Mouse (Mus musculus): ENCODE data around the gene Vps53. TPM values are rescaled to one million over a fixed set of nuclear protein-coding genes. Genes with fewer than 3 reads are reported as not detected.

Gene Vps53
- 21.9 TPM for polyA plus RNA-seq (2014; fragmentation: Illumina TruSeq; extraction: RNeasy Lipid Tissue Mini Kit (QIAGEN cat#74804); ENCODE audit: low read depth, low replicate concordance)

GRCm38 (mm10) chr11:76179495-76180145 is at the start of gene Vps53, which contains the start of gene Fam57a:
Gene Vps53, minus strand, starts transcription at chr11:76179647.
Gene Fam57a, plus strand, starts transcription at chr11:76179671.

GRCm38 (mm10) chr11:76217390-76217800 is 37.9 kb upstream of the Vps53 start, which contains the start of the genes Dbil5 and Gemin4:
Gene Dbil5, plus strand, starts transcription at chr11:76217608.
Gene Gemin4, minus strand, starts transcription at chr11:76217664.

GRCm38 (mm10) chr11:76027139-76028071 is 152.0 kb downstream of the Vps53 start, which contains the start of gene Rflnb:
Gene Rflnb, minus strand, starts transcription at chr11:76027782.

GRCm38 (mm10) chr11:75999440-76000155 is 179.8 kb downstream of the Vps53 start, which contains the start of gene 1700016K19Rik:
Gene 1700016K19Rik, plus strand, starts transcription at chr11:75999912.

Other genes starting within 250 kb of the Vps53 start
- gene Rph3al, start 241.2 kb downstream of the Vps53 start, polyA plus RNA-seq (2014; fragmentation: Illumina TruSeq; extraction: RNeasy Lipid Tissue Mini Kit (QIAGEN cat#74804); ENCODE audit: low read depth, low replicate concordance): 0.24 TPM
- not detected for gene 1700016K19Rik, start 179.7 kb downstream of the Vps53 start, polyA plus RNA-seq (2014; fragmentation: Illumina TruSeq; extraction: RNeasy Lipid Tissue Mini Kit (QIAGEN cat#74804); ENCODE audit: low read depth, low replicate concordance)
- gene Rflnb, start 151.9 kb downstream of the Vps53 start, polyA plus RNA-seq (2014; fragmentation: Illumina TruSeq; extraction: RNeasy Lipid Tissue Mini Kit (QIAGEN cat#74804); ENCODE audit: low read depth, low replicate concordance): 0.48 TPM
- gene Fam57a, start within 50 bp of the Vps53 start, polyA plus RNA-seq (2014; fragmentation: Illumina TruSeq; extraction: RNeasy Lipid Tissue Mini Kit (QIAGEN cat#74804); ENCODE audit: low read depth, low replicate concordance): 2.6 TPM
- gene Dbil5, start 38.0 kb upstream of the Vps53 start, polyA plus RNA-seq (2014; fragmentation: Illumina TruSeq; extraction: RNeasy Lipid Tissue Mini Kit (QIAGEN cat#74804); ENCODE audit: low read depth, low replicate concordance): not detected
- gene Gemin4, start 38.0 kb upstream of the Vps53 start, polyA plus RNA-seq (2014; fragmentation: Illumina TruSeq; extraction: RNeasy Lipid Tissue Mini Kit (QIAGEN cat#74804); ENCODE audit: low read depth, low replicate concordance): not detected
- 2.3 TPM for gene Mrm3, start 64.1 kb upstream of the Vps53 start, polyA plus RNA-seq (2014; fragmentation: Illumina TruSeq; extraction: RNeasy Lipid Tissue Mini Kit (QIAGEN cat#74804); ENCODE audit: low read depth, low replicate concordance)
- gene Glod4, start 64.1 kb upstream of the Vps53 start, polyA plus RNA-seq (2014; fragmentation: Illumina TruSeq; extraction: RNeasy Lipid Tissue Mini Kit (QIAGEN cat#74804); ENCODE audit: low read depth, low replicate concordance): 78.1 TPM
- gene Nxn, start 219.5 kb upstream of the Vps53 start, polyA plus RNA-seq (2014; fragmentation: Illumina TruSeq; extraction: RNeasy Lipid Tissue Mini Kit (QIAGEN cat#74804); ENCODE audit: low read depth, low replicate concordance): 0.58 TPM
- gene Timm22, start 227.3 kb upstream of the Vps53 start, polyA plus RNA-seq (2014; fragmentation: Illumina TruSeq; extraction: RNeasy Lipid Tissue Mini Kit (QIAGEN cat#74804); ENCODE audit: low read depth, low replicate concordance): 3.5 TPM